Mouse (Mus musculus): ENCODE data around the gene Smyd3.

The Smyd3 gene

GRCm38 (mm10) chr1:179236217-179236840 is 281.5 kb downstream of the Smyd3 start:
- no peak for DNase-seq (ENCODE audit: low read depth in 2 of 2, low spot score in 2 of 2)

- peak; percentile 32 to 59 for DNase-seq (ENCODE audit: low read depth in 2 of 2, low spot score in 2 of 2)
Measured at GRCm38 (mm10) chr1:179231777-179232661, 285.8 kb downstream of the Smyd3 start.

DNA sequence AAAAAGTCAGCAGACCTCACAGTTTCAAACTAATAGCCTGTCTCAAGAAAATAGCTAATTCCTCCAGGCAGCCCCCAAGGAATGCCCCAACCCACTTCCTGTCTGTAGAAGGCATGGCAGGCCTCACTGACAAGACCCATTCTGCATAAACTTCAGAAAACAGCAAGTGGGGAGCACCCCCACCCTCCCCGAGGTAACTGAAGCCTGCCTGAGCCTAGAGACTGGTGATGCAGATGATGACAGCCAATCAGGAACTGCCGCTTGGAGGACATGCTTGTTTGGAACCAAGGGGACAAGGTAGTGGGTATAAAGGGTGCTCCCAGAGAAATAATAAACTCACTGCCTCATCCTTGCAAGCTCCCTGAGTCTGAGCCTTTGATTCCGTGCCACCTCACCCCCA is 288.3 kb downstream of the Smyd3 start:
- no peak for DNase-seq (ENCODE audit: low read depth in 2 of 2, low spot score in 2 of 2)

DNA sequence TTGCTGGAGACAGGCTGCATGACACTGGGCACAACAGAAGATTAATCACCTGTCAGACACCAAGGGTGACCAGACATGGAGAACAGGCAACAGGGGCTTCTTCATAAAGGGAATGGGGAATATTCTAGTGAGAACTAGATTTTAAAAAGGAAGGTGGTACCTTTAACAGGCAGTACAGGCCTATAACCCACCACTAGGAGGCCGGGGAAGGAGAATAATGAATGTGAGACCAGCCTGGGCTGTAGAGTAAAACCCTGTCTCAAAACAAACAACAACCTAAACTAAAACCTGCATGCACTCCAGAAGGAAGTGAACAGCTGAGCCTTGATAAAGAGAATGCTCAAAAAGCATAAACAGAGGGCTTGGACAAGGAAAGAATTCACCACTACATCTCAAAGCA is 297.6 kb downstream of the Smyd3 start:
- no peak for DNase-seq (ENCODE audit: low read depth in 2 of 2, low spot score in 2 of 2)

DNA sequence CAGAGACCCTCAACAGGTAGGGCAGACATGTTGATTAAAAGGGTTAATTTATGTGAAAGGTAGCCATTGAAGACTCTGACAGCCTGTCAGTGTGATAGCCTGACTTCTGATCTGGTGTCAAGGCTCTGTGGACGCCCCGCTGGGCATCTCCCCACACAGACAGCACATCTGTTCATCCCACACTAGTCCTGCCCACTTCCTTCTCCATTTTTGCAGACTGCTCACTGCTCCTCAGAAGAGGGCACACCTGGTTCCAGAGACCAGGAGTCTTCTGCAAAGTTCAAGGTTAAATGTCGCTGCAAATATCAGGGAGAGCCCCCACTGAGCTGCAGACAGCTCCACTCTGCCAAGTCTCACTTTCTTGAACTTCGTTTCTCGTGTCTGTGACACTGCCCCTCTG is 299.8 kb downstream of the Smyd3 start:
- DNase-seq (ENCODE audit: low read depth in 2 of 2, low spot score in 2 of 2), result no peak

DNA sequence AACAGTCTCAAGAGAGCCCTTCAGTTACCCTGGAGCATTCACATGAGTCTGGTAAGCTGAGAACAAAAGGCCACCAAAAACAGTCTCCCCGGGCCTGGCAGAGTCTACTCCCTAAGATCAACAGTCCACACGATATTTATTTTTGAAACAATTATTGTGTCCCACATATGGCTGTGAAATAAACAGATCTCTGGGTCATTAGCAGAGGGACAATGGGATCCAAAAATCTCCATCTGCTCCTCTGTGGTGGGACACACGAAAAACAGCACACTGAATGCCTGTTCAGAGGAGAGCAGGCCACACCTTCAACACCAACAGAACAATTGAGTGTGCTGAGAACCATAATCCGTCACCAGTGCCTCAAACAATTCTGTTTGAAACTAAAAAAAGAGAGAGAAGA is 300.8 kb downstream of the Smyd3 start:
- no peak for DNase-seq (ENCODE audit: low read depth in 2 of 2, low spot score in 2 of 2)

- DNase-seq (ENCODE audit: low read depth in 2 of 2, low spot score in 2 of 2), result no peak
Measured at GRCm38 (mm10) chr1:179213381-179213780, 304.5 kb downstream of the Smyd3 start.

DNA sequence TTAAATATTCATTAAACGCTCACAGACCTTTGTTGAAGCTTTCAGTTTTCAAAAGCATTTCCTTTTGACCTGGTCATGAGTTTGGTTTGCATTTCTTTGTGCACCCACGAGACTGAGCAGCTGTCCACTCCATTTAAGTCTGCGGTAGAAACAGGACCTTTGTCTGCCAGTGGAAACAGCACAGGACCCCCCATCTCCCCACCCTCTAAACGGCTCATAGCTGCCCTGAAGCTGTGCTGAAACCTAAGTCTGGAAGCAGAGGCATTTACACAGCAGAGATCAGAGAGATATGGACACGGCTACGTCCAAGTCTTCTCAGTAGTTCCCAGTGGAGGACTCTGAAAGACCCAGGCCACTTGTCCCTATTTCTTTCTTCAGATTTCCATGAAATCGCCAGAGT is 305.5 kb downstream of the Smyd3 start:
- DNase-seq (ENCODE audit: low read depth in 2 of 2, low spot score in 2 of 2), result no peak

DNA sequence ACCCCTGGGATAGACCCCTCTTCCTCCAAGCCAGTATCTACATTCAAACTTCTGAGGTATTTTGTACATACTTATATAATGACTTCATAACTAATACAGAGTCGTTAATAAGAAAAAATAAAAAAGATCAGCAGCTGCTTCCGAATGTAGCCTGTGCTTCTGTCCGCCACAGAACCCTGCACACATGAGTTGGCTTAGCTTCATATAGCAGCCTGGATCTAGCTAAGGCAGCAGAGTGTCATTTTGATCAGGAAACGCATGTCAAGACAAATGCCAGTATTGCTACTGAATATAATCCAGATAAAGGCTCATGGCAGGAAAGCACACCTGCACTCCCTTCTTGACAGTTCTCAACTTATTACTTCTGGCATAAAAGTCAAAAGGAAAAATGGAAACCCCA is 306.5 kb downstream of the Smyd3 start:
- DNase-seq (ENCODE audit: low read depth in 2 of 2, low spot score in 2 of 2), result no peak

DNA sequence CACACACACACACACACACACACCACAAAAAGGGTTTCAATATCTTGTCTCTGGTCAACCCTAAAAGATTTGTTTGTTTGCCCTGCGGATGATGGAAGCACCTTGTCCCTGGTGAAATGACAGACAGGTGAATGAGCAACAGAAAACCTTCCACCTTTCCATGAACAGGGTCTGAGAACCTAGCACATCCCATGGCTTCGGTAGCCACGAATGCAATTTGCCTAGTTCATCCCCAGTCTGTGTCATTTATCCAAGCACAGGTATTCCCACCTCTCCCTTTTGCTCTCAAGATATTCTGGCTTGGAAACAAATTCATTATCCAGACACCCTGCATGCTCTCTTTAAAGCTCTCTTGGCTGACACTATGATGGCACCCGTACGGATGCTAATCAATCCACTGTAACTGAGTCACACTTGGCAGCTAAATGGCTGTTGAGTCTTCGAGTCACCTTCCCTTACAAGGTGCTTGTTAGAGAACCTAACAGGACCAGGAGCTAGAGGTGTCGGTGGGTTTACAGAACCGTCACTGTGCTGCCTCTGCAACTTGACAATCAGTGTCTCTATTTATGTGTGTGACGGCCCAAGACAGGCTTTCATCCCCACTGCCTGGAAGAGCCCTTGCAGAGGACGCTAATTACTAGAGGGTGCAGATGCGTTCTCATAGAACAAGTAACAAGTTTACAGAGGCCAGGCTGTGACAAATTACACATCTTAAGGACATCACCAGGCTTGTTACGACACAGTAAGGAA is 309.8 kb downstream of the Smyd3 start:
- no peak for DNase-seq (ENCODE audit: low read depth in 2 of 2, low spot score in 2 of 2)

- no peak for DNase-seq (ENCODE audit: low read depth in 2 of 2, low spot score in 2 of 2)
Measured at GRCm38 (mm10) chr1:179207180-179207741, 310.6 kb downstream of the Smyd3 start.

GRCm38 (mm10) chr1:179198517-179199200 is 319.2 kb downstream of the Smyd3 start:
- no peak for DNase-seq (ENCODE audit: low read depth in 2 of 2, low spot score in 2 of 2)

DNA sequence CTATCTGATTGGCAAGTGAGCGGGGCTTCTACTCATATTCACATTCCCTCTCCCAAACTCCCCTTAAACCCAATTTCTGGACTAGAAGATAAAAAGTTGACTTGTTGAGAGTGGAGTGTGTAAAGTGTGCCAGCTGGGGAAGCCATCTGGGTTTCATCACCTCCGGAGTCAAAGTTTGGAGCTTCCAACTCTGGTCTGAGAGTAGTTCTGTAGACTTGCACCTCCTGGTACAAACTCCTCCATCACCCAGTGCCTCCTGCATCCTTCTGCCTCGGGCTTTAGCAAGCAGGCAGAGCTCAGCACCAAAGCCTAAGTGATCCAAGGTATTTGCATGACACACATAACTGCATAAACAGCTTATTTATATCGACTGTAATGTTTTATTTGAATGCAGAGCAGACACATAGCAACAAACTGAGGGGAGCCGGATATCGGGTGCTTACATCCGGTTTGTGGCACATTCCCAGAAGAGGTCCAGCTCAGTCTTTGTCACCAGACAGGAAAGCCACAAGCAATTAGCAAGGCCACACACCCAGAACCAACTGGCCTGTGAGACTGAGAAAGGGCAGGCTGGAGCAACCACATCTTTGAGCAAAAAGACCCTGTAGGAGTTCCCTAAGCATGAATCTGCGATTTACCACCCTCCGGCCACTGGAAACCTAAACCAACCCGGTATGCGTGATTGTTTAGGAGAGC is 319.9 kb downstream of the Smyd3 start:
- DNase-seq (ENCODE audit: low read depth in 2 of 2, low spot score in 2 of 2), result no peak

GRCm38 (mm10) chr1:179197156-179197555 is 320.7 kb downstream of the Smyd3 start:
- DNase-seq (ENCODE audit: low read depth in 2 of 2, low spot score in 2 of 2), result no peak

GRCm38 (mm10) chr1:179196422-179196821 is 321.4 kb downstream of the Smyd3 start:
- DNase-seq (ENCODE audit: low read depth in 2 of 2, low spot score in 2 of 2), result peak in 1 of 2 experiments; percentile 20

- DNase-seq (ENCODE audit: low read depth in 2 of 2, low spot score in 2 of 2), result no peak
Measured at GRCm38 (mm10) chr1:179192781-179193180, 325.1 kb downstream of the Smyd3 start.

DNA sequence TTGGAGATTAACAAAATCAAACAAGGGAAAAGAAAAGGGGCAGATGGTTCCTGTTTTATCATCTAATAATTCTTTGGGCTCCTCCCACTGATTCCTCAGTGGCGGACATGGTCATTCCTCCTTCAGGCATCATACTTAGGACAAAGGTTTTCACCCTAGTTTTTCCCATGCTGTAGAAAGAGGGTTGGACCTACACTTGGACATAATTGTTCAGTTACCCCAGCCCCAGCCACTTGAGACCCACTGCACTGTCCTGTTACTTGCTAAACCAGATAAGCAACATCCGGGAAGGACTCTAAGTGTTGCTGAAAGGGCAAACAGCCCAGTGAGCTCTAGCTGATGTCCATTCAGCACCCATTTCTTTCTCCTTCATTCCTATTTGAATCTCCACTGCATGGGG is 327.0 kb downstream of the Smyd3 start:
- DNase-seq (ENCODE audit: low read depth in 2 of 2, low spot score in 2 of 2), result no peak

DNA sequence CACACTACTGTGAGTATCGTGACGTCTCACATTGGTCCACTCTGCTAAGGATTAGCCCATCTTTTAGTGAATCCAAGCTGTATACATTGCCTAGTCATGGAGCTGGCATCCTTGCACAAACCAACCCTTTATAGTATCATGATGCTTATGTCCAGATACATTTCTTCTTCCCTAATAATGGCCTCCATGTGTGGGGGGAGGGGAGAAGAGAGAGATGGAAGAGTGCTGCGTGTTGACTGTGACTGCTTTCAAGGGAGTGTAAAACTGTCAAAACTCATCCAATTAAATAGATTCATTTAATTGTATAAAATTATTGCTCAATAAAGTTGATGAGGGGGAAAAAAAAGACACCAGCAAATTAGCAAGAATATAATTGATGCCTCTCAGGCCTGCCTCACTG is 330.7 kb downstream of the Smyd3 start:
- no peak for DNase-seq (ENCODE audit: low read depth in 2 of 2, low spot score in 2 of 2)

- DNase-seq (ENCODE audit: low read depth in 2 of 2, low spot score in 2 of 2), result no peak
Measured at GRCm38 (mm10) chr1:179184631-179185030, 333.2 kb downstream of the Smyd3 start.

GRCm38 (mm10) chr1:179183499-179183898 is 334.3 kb downstream of the Smyd3 start:
- no peak for DNase-seq (ENCODE audit: low read depth in 2 of 2, low spot score in 2 of 2)

Data from CD8-positive naive resting alpha-beta T cell, adult 2 months (primary cell).